ENCODE assay signal across 9 mouse cellular contexts in the genomic region with DNA sequence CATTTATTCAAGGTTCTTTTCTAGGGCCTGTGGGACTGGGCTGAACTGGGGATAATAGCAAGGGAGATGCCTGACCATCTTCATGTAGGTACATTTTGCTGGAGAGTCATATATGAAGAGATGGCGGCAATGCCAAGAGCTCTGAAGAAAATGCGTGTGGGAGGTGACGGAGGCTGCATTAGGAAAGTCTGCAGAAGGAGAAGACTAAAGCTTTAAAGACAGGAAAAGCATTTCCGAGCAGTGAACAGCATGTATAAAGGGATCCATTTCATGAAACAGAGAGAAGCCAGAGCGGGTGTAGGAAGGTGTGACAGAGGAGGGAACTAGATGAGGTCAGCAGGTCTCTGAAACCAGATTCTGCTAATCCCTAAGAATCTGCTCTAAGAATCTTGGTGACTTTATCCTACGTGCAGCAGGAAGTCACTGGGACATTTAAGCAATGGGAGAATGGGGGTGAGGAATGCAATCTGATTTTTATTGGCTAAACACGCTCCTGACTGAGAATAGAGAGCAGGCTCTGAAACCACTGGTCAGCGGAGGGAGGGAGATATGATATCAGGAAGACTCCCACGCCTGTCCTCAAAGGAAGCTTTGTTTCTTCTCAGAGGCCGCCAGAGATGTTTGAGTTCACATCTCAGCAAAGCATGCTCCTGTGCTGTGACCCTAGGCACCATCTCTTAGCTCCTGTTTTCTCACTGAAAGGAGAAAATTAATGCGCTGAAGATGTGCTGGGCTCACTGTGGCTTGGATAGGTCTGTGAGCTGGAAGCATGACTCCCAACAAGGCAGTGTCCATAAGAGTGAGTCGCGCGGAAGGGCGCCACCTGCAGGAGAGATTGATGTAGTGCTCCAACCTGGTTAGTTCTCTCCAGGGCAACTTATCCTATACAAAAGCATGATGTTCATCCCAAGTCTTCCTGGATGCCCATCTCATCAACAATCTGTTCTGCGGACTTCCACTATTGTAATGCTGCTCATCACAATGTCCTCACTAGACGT. TPM values are rescaled to one million over a fixed set of nuclear protein-coding genes. Genes with fewer than 3 reads are reported as not detected.
DNase-seq lines count a peak whose midpoint lies in the region; ATAC-seq lines count a peak whose summit lies in the region.
"Had no signal": no experiment of that assay in that cellular context is flagged by ENCODE, and none has a peak within 500 bp of the region (broad histone marks: within the 10 kb centered on the region; RNA-seq: fewer than 3 reads in every experiment).

No protein-coding gene starts in this region.

- no peak overlapping the region for H3K4me3 ChIP-seq in forebrain, embryonic 11.5 days (ENCODE audit: low read depth, low read length)
- no peak overlapping the region for H3K4me3 ChIP-seq in intestine, embryonic 15.5 days (replicated peaks)

- no peak overlapping the region for H3K4me2 ChIP-seq in forebrain, embryonic 11.5 days (ENCODE audit: low read depth, low read length, severe bottlenecking)
- peak overlapping the region; percentile 21; the same call in 1 of the 2 replicates for H3K4me2 ChIP-seq in intestine, embryonic 15.5 days (replicated peaks)

- H3K27me3 ChIP-seq in forebrain, embryonic 11.5 days (ENCODE audit: control insufficient read depth, insufficient read depth, low read length): no peaks in the 10 kb centered on the region
- no peaks in the 10 kb centered on the region for H3K27me3 ChIP-seq in intestine, embryonic 15.5 days (replicated peaks)

- DNase-seq in CD4-positive, CD25-positive, alpha-beta regulatory T cell, adult 2 months (ENCODE audit: low read depth, low spot score): peak; percentile 61
- DNase-seq in right cerebral cortex, adult 18-20 months: peak; percentile 76
- DNase-seq in right cerebral cortex, postnatal 10 days (ENCODE audit: low spot score in 2 of 2): no peak
- peak; percentile 82 for DNase-seq in forebrain, embryonic 11.5 days (ENCODE audit: low spot score)
- peak; percentile 76 for DNase-seq in telencephalon, adult 2 months (ENCODE audit: low read depth, low spot score)

- no peaks in the 10 kb centered on the region for H3K36me3 ChIP-seq in forebrain, embryonic 11.5 days (ENCODE audit: control insufficient read depth, insufficient read depth, low read length)
- no peaks in the 10 kb centered on the region for H3K36me3 ChIP-seq in intestine, embryonic 15.5 days

- no peak overlapping the region for H3K27ac ChIP-seq in forebrain, embryonic 11.5 days (ENCODE audit: low read depth, low read length)
- no peak overlapping the region for H3K27ac ChIP-seq in intestine, embryonic 15.5 days

- H3K4me1 ChIP-seq in forebrain, embryonic 11.5 days (replicated peaks; ENCODE audit: control insufficient read depth, insufficient read depth, low read length): no peaks in the 10 kb centered on the region
- peaks cover 10% of the 10 kb centered on the region; the same call in 1 of the 2 replicates for H3K4me1 ChIP-seq in intestine, embryonic 15.5 days (replicated peaks)

- ATAC-seq in CD4-positive, CD25-positive, alpha-beta regulatory T cell, adult 4 months: no peak
- peak; percentile 66 for ATAC-seq in forebrain, embryonic 11.5 days (replicated peaks; ENCODE audit: low FRiP score)
- ATAC-seq in intestine, embryonic 15.5 days: peak; percentile 46
- ATAC-seq in megakaryocyte, adult 5-6 weeks (ENCODE audit: poor library complexity, severe bottlenecking): peak; percentile 64

- H3K9ac ChIP-seq in forebrain, embryonic 11.5 days (ENCODE audit: low read length): no peak overlapping the region
- H3K9ac ChIP-seq in intestine, embryonic 15.5 days: no peak overlapping the region

- no peaks in the 10 kb centered on the region for H3K9me3 ChIP-seq in forebrain, embryonic 11.5 days (ENCODE audit: control insufficient read depth, low read length)
- H3K9me3 ChIP-seq in intestine, embryonic 15.5 days: no peaks in the 10 kb centered on the region

- WGBS in forebrain, embryonic 11.5 days: 50% methylated on average over 17 of the region's 17 CpGs
- WGBS in intestine, embryonic 15.5 days: 31% methylated on average over 17 of the region's 17 CpGs

RNA-seq across cellular contexts. Expression of gene Sh3pxd2b, which starts 6.8 kb away (rescaled TPM):
- under 1 TPM in 1 of 2 experiments, not detected in 1; 0.28 TPM for polyA plus RNA-seq in CD4-positive, CD25-positive, alpha-beta regulatory T cell, adult 4 months (2017; shearing (Covaris generic))
- 27.7 and 28.4 TPM in 2 replicates for polyA plus RNA-seq in forebrain, embryonic 11.5 days (2014; fragmentation: Nextera tagmentation; extraction: Ambion mirVana)
- 12.9 and 13.5 TPM in 2 replicates for polyA plus RNA-seq in intestine, embryonic 15.5 days (2015; fragmentation: Nextera tagmentation; extraction: Ambion mirVana)
- 5.3 and 7.0 TPM in 2 replicates for total RNA-seq in megakaryocyte, adult 5-6 weeks (2015)
- 2.4 and 2.9 TPM in 2 replicates for total RNA-seq in megakaryocyte, adult 5-6 weeks (2017)

RNA-seq across cellular contexts. Expression of gene Hbq1a, which starts 40.9 kb away (rescaled TPM):
- polyA plus RNA-seq in CD4-positive, CD25-positive, alpha-beta regulatory T cell, adult 4 months (2017; shearing (Covaris generic)): not detected
- polyA plus RNA-seq in forebrain, embryonic 11.5 days (2014; fragmentation: Nextera tagmentation; extraction: Ambion mirVana): not detected in 2 replicates
- 0.40 and 0.68 TPM in 2 replicates for polyA plus RNA-seq in intestine, embryonic 15.5 days (2015; fragmentation: Nextera tagmentation; extraction: Ambion mirVana)
- not detected in 2 replicates for total RNA-seq in megakaryocyte, adult 5-6 weeks (2015)
- total RNA-seq in megakaryocyte, adult 5-6 weeks (2017): not detected in 2 replicates
- polyA plus RNA-seq: large intestine, adult 2 months had no signal

RNA-seq across cellular contexts. Expression of gene Hba-a2, which starts 44.5 kb away (rescaled TPM):
- 10 to 100 TPM in 1 of 2 experiments, not detected in 1; 13.1 TPM for polyA plus RNA-seq in CD4-positive, CD25-positive, alpha-beta regulatory T cell, adult 4 months (2017; shearing (Covaris generic))
- polyA plus RNA-seq in forebrain, embryonic 11.5 days (2014; fragmentation: Nextera tagmentation; extraction: Ambion mirVana): 5,773 and 5,896 TPM in 2 replicates
- 10,966 and 11,197 TPM in 2 replicates for polyA plus RNA-seq in intestine, embryonic 15.5 days (2015; fragmentation: Nextera tagmentation; extraction: Ambion mirVana)
- total RNA-seq in megakaryocyte, adult 5-6 weeks (2015): 72.7 and 158 TPM in 2 replicates
- 99.3 and 270 TPM in 2 replicates for total RNA-seq in megakaryocyte, adult 5-6 weeks (2017)

RNA-seq across cellular contexts. Expression of gene Hbq1b, which starts 54.0 kb away (rescaled TPM):
- polyA plus RNA-seq in CD4-positive, CD25-positive, alpha-beta regulatory T cell, adult 4 months (2017; shearing (Covaris generic)): not detected
- polyA plus RNA-seq in forebrain, embryonic 11.5 days (2014; fragmentation: Nextera tagmentation; extraction: Ambion mirVana): 5.8 and 6.3 TPM in 2 replicates
- 3.0 and 3.3 TPM in 2 replicates for polyA plus RNA-seq in intestine, embryonic 15.5 days (2015; fragmentation: Nextera tagmentation; extraction: Ambion mirVana)
- total RNA-seq in megakaryocyte, adult 5-6 weeks (2015): 1.1 TPM in 1 of 2 replicates, not detected in the other
- not detected in 2 replicates for total RNA-seq in megakaryocyte, adult 5-6 weeks (2017)
- polyA plus RNA-seq: large intestine, adult 2 months had no signal

RNA-seq across cellular contexts. Expression of gene Hba-a1, which starts 57.5 kb away (rescaled TPM):
- polyA plus RNA-seq in CD4-positive, CD25-positive, alpha-beta regulatory T cell, adult 4 months (2017; shearing (Covaris generic)): 1 to 10 TPM; 3.9 to 4.5 TPM
- 3,025 and 3,069 TPM in 2 replicates for polyA plus RNA-seq in forebrain, embryonic 11.5 days (2014; fragmentation: Nextera tagmentation; extraction: Ambion mirVana)
- polyA plus RNA-seq in intestine, embryonic 15.5 days (2015; fragmentation: Nextera tagmentation; extraction: Ambion mirVana): 4,064 and 4,369 TPM in 2 replicates
- 53.9 and 134 TPM in 2 replicates for total RNA-seq in megakaryocyte, adult 5-6 weeks (2015)
- 18.7 and 44.2 TPM in 2 replicates for total RNA-seq in megakaryocyte, adult 5-6 weeks (2017)

Comparison
In these comparisons a context has a peak if more than half of its experiments do, and no peak if none do; other contexts are left out.
1. DNase-seq: peak in CD4-positive, CD25-positive, alpha-beta regulatory T cell, adult 2 months (single experiment), right cerebral cortex, adult 18-20 months (single experiment), forebrain, embryonic 11.5 days (single experiment) and telencephalon, adult 2 months (single experiment); none in right cerebral cortex, postnatal 10 days (0 of 2).
2. RNA of gene Sh3pxd2b, which starts 6.8 kb away (polyA plus RNA-seq): 27.7 to 28.4 TPM in forebrain, embryonic 11.5 days and 12.9 to 13.5 TPM in intestine, embryonic 15.5 days; 0.28 TPM in CD4-positive, CD25-positive, alpha-beta regulatory T cell, adult 4 months; every median in the first group is over 10 times any median in the second.
3. RNA of gene Hba-a2, which starts 44.5 kb away (polyA plus RNA-seq): 10,966 to 11,197 TPM in intestine, embryonic 15.5 days and 5,773 to 5,896 TPM in forebrain, embryonic 11.5 days; 13.1 TPM in CD4-positive, CD25-positive, alpha-beta regulatory T cell, adult 4 months; every median in the first group is over 100 times any median in the second.